Mouse (Mus musculus) ovary, postnatal 14 days (tissue): ENCODE results near the gene Wdr18.

ENCODE experiments used
- DNase-seq: peaks from one replicate; pipeline ENCODE4 v3.0.0; 2022; ENCODE audit warnings: low spot score

Wdr18 gene

DNA sequence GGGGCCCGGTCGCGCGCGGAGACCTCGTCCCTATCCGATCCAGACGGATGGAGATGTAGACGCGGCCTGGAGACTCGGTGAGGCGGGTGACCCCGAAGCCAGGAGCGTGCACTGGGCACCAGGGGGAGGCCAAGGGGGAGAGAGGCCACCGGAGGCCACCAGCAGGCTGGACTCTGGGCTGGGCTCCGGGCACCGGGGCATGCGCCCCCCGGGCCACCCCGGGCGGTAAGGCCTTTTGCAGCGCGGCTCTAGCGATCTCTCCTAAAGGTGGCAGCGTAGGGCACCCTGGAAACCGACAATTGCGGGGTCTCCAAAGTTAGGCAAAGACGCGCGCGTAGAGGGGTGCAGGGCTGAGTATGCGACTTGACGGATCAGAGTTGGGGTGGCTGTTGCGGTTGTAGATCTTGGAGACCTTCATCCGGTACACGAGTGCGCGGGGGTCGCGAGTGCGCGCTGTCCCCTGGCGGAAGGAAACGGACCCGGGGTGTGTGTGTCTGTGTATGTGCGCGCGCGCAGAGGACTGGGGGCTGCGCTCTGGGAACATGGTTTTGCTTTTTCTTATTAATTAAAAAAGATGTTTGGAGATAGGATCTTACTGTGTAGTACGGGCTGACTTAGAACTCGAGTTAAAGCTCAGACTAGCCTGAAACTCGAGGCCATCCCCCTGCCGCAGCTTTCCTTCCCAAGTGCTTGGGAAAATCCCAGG, 32.5 kb upstream of the Wdr18 start:
- DNase-seq = no peak

DNA sequence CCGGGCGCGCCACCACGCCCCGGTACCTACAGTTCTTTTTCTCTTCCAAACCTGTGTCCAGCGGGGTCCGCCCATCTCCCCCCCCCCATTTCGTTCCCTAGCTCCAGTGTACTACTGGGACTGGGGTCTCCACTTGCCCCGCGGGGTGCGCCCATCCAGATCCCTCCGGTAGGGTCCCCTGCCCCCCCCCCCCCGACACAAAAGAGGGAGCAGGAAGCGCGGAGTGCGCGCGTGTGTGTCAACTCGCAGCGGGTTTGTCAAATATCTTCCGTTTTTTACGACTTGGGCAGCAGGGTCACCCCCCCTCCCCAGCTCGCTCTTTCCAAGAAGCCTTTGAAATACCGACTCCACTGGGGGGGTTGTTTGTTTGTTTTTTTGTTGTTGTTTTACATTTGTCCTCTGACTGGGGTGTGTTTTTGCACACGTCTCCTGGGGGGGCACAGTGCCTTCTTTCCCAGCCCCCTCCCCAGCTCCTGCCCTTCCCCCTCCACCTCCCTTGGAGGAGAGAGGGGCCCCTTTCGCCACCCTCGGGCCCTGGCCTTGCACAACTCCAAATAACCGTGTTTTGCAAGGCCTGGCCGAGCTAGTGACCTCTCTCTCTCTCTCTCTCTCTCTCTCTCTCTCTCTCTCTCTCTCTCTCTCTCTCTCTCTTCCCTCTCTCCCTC, 31.8 kb upstream of the Wdr18 start:
- no peak for DNase-seq

DNA sequence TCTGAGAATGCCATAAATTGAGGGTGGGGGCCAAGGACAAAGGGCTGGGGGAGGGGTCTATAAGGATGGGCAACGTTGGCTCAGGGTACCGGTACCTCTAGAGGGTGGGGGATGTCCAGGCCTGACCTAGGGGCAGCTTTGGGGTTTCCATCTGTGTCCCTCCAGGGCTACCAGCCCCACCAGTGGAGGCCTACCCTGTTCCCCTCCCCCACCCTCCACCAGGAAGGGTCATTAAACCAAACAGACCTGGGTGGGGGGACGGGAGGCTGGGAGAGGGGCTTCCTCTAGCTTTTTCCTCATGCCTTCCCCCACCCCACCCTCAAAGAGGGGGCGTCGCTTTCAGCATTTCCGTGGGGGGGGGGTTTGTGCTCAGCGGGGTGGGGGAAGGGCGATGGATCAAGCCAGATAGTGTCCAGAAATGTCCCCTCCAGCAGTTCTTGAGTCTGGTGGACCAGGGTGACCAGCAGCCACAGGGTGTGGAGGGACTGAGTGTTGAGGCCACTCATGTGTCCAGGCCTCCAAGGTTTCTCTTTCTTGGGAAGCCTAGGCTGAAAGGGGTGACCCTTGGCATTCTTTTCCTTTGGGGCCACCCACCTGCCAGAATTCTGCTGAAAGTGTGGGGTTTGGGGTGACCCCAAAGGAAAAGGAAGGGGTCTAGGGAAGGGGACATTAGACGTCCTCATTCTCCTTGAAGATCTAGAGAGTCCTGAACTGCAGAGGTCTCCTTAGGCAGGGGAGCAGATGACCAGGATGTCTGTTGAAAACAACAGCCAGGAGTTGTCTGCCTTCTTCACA, 30.8 kb upstream of the Wdr18 start:
- no peak for DNase-seq

DNA sequence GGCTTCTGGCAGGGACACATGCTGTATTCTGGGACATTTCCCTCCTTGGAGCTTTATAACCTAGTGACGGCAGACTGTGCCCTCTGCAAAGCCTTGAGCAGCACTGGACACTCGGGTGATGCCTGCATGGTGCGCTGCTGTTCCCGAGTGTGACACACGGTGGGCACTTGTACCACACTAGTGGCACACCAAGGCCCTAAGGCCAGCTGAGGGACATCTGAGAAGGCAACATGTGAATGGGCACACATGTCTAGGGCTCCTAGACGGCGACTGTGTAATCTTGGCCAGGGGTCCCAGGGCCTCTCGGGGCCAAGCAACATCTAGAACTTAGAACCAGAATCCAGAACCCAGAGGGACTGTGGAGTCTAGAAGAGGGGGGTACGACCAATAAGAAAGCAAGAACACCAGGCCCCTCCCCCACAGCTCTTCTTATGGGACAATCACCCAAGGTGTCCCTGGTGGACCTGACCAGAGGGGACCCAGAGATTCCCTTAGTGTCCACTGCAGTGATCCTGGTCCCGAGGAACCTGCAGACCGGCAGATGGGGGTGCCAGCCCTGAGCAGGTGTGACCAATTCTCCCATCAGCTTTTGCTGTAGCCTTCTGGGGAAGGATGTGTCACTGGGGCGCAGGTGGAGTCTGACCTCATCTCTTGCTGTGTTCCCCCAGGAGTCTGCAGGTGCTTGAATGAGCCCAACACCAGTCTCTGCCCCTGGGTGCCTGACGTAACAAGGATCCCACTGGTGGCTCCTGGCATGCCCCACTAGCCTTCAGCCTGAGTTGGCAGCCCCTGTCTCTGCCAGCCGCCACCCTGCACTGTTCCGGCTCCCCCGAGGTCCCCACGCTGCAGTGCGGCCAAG, 29.8 kb upstream of the Wdr18 start:
- no peak for DNase-seq

DNA sequence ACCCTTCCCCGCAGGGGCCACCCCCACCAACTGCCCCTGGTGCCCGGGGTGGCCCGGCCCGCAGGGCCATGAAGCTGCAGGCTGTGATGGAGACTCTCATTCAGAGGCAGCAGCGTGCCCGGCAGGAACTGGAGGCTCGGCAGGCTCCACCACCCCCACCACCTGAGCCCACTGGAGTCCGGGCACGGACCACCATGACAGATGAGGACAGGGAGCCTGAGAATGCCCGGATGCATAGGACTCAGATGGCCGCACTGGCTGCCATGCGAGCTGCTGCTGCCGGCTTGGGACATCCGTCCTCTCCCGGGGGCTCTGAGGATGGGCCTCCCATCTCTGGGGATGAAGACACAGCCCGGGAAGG, 29.1 kb upstream of the Wdr18 start:
- DNase-seq = no peak

DNA sequence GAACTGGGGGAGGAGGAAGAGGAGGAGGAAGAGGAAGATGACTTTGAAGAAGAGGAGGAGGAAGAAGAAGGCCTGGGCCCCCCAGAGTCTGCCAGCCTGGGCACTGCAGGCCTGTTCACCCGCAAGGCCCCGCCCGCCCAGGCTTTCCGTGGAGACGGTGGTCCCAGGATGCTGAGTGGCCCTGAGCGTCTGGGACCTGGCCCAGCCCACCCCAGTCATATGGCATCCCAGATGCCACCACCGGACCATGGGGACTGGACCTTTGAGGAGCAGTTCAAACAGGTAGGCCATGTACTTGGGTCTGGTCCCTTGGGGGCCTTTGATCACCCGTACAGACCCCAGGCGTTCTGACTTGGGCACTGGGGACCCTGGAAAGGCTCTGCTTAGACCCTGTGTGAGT, 28.2 kb upstream of the Wdr18 start:
- DNase-seq = no peak

DNA sequence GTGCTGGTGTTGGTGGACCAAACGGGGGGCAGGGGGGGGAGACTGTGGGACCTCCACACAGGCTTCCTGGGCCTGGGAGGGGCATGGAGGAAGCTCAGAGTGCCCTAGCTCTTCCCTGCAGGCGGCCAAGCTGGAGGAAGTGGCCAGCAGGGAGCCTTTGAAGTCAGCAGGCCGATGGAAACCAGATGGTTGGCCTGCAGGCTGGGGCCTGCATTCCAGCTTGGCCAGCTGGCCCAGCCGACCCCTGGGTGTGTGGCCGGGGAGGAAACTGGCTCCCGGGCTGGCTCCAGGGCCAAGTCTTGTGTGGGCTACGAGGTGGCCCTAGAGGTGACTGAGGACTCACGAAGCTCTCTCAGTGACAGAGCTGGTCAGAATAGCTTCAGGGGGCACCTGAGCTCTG, 27.2 kb upstream of the Wdr18 start:
- peak; percentile 46 for DNase-seq

DNA sequence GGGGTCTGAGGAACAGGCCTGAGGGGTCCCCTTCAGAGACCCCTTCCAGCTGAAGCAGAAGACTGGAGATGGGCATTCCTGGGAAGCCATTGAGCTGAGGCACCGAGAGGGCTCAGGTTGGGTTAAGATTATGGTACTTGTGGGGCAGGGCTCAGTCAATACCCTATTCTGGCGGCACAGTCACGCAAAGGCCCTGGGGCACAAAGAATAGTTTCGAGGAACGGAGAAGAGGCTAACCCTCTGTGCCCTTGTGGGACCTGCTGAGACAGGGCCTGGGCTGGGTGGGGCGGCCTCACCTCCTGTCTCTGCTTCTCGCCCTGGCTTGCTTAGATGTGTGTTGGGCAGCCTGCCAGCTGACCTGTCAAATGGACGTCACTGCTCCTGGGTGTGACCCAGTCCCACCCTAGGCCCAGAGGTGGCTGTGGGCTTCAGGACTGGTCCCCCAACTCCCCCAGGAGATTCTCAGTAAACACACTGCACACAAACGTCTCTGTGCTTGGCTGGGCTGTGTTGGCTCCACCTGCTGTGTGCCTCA, 26.7 kb upstream of the Wdr18 start:
- no peak for DNase-seq

DNA sequence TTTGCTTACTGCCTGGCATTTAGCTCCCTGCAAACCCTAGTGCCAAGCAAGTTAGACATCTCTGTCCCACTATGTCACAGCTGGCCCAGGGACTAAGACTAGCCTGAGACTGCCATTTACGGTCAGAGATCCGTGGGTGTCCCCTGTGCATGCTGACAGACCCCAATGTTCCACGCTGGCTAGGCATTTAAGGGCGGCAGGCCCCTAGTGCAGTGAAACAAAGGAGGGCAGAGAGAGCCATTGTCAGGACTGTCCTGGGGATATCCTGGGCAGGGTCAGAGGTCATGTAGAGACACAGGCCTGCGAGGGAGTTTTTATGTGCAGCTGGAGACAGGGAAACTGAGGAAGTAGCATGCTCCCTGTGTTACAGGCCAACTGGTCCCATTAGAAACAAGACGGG, 26.1 kb upstream of the Wdr18 start:
- DNase-seq = no peak

DNA sequence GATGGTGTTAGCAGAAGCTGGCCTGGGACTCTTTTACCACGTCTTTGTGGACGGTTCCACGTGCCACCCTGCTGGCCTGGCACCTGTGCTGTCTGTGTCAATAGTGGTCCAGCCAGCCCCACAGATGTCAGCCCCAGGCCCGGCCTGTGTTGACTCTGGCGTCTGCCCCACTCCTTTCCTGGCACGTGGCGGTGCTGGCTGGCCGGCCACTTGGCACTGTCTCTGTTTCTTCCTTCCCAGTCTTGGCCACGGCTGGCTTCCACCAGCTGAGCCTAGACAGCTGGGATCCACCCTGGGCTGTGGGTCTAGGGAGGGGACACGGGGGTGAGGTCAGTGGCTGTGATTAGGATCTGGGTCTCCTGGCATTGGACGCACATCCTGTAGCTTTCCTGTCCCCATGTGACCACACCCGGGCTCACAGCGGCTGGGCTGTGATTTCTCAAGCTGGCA, 25.7 kb upstream of the Wdr18 start:
- DNase-seq = peak; percentile 72

DNA sequence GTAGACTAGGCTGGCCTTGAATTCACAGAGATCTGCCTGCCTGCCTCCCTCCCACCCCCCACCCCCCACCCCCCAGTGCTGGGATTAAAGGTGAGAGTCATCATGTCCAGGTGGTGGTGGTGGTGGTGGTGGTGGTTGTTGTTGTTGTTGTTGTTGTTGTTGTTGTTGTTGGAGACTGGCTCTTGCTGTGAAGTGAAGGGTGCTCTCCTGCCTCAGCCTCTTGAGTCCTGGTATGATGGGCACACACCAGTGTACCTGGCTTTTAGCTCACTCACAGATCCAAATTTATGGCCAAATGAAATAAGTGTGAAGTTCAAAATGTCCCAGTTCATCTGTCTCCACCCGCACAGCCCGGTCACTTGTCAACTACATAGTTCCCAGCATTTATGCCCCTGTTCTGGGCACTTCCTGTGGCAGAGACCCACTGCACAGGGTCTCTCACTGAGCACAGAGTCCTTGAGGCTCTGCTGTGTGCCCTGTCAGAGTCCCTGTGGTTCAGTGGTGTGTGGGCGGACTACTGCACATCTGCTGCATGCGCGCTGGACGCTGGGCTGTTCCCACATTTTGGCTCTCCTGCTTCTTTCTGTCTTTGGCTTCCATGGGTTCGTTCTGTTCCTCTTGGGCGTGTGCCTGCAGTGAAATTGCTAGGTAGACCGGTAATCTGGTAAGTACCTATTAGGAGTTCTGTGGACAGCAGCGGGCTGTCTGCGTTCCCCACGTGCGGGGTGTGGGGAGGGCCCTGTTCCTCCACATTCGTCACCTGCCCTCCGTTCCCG, 25.0 kb upstream of the Wdr18 start:
- no peak for DNase-seq

DNA sequence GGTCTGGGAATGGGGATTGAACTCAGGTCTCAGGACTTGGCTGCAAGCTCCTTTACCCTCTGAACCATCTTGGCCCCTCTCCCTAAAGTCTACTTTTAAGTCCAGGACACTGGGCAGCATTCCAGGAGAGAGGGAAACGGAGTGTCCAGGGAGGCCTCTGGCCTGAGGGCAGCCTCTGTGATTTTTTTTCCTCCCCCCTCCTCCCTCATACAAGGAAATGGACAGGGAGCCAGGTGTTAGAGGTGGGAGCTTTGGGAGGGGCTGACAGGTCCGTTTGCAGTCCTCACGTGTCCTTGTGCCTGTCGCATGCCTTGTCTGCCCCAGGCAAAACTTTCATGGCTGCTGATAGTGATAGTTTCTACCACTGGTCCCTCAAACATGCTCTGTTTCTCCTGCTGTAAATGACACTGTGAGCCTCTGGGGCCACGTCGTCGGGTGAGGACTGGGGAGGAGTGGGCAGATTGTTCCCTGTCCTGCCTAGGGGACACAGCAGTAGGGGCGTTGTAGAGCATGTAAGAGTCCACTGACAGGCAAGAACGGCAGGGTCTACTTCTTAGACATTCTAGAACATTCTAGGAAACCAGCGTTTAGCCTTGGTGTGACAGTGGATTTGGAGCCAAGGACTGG, 23.6 kb upstream of the Wdr18 start:
- DNase-seq = no peak

DNA sequence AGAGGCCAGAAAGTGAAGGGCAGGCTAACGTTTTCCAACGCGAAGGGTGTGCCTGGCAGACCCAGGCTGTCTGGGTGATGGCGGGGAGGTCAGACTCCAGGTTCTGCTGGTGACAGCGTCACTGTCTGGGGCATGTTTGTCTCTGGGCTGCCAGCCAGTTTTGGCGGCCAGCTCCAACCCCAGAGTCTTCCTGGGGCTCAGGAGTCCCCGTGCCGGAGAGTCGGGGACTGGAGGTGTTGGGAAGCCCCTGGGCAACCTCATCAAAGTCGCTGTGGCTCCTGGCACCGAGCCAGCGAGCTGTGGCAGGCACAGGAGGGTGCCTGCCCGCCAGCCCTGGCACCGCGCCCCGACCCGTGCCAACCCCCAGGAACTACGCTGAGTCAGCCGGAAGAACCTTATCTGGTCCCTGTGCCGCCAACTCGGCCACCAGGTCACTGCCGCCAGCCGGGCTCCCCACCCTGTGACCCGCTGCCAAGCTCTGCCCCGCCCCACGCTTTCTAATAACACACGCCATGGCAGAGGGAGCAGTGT, 23.0 kb upstream of the Wdr18 start:
- DNase-seq = peak; percentile 50

DNA sequence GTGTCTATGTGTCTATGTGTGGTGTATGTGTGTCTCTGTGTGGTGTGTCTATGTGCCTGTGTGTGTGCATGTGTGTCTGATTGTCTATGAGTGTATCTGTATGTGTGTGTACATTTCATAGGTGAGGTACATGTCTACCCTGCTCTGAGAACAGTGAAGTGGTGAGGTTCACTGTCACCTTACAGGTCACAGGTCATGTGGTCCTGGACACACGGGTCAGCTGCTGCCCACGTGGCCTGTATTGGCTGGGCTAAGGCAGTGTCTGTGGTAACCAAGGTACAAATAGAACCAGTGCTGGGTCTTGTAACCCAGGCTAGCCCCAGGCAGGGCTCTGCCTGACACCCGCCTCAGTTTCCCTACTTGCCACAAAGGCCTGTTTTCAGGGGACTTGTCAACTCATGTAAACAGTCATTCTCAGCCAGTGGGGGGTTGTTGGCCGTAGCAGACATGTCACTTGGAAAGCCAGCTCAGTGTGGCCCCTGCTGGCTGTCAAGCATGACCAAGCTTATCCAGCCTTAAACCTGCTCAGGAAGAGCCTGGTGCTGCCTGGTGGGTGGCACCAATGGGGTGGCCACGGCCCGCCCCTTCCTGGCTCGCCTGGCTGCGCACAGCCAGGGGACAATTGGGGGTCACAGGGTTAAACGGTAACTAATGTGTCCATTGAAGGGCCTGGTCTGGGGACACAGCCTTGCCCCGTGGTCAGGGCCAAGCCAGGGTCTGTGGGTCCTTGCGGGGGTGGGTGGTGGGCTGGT, 22.0 kb upstream of the Wdr18 start:
- no peak for DNase-seq

DNA sequence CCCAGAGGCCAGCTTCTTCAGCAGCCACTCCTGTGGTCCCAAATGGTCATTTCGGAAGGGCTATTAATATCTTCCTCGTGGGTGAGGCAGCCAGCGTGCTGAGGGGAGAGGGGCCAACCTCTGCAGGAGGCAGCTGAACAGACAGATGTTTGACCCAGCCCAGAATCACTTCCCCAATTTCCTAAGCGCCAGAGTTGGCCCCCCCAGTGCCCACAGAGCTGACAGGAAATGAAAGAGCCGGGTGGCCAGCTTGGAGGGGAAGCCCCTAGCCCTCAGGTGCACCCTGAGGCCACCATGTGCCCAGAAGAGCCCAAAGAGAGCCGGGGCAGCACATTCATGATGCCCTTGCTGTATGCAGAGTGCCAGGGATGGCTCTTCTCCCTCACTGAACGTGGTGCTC, 19.2 kb upstream of the Wdr18 start:
- no peak for DNase-seq

DNA sequence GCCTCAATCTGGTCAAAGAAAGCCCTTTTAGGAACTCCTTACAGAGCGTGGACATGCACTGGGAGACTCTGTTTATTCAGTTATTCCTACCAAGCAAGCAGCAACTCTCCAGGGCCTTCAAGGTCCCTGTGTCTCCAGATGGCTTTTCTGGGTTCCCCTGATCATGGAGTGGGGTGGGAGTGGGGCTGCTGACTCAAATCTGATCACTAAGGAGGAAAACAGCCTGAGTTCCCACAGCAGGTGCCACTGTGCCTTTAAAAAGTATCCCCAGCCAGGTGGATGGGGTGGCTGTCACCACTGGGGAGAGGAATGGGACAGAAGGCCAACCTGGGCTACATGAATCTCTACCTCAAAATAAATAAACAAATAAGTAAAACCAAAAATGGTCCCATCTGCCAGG, 17.0 kb upstream of the Wdr18 start:
- DNase-seq = no peak

DNA sequence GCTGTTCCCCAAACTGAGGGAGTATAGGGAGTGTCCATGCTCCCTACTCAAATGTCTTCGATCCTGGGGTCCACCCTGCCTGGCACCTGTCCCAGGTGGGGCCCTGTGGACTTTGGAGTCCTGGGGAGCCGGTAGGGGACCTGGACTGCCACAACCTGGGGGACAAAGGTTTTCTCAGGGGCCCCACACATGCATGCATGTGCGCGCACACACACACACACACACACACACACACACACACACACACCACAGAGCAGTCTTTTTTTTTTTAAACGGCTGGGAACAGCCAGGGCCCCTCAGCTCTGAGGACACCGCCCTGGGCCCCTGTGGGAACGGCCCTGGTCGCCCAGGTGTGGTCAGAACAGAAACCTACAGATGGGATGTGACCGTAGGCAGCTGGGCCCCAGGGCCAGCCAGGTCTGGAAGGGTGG, 16.5 kb upstream of the Wdr18 start:
- no peak for DNase-seq

DNA sequence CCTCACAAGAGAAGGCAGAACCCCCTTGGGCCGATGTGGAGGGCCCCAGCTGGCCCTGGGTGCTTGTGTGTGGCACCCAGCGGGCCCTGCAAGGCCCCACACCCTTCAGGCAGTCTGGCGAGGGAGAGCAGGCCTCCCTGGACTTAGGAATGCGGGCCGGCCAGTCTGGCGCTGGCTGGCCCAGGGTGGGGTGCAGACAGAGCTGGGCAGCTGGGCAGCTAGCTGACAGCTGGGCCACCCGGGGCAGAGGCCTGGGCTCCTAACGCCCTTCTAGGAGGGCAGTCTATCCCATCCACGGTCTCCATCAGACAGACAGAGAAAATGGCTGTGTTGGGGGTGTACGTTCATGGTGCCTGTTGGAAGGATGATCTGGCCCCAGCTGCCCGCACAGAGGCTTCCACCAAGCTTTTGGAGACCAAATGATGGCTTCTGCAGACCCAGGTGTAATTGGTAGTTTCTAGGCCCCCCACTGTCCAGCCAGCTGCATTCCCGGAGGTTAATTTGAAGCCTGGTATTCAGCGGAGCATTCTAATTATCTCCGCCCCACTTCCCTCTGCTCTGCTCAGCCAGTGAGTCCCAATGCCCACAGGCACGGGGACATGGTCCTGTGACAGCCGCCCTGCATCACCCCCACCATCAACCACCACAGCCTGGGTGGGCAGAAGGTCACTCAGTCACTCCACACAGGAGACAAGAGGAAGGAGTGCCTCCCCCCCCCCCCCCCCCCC, 14.3 kb upstream of the Wdr18 start:
- DNase-seq = no peak

DNA sequence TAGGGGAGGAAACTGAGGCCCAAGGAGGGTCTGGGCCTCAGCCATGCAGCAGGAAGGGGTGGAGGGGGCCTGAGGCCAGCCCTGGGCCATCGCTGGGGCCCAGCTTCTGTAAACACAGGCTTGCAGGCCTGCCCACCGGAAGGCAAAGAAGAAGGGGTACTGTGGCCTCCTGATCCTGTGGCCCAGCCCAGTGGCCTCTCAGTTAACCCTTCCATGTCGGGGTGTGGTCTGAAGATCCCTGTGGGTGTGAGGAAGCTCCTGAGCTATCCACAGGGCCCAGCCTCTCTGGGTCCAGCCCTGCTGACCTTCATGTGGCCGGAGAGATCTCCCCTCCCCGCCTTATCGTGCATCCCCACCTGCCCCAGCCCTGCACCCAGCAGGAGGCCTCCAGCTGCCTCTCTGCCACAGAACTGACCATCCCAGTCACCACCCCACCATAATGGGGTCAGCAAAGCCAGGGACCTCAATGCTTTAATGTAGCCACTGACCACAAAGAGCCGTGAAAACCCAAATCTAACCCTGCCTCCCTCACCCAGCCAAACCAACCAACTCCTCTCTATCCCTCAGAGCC, 13.1 kb upstream of the Wdr18 start:
- DNase-seq = no peak
